Mouse (Mus musculus): Measurements from ENCODE around the gene 1190005I06Rik.

1190005I06Rik gene

GRCm38 (mm10) chr8:120618110-120618509, 29.3 kb downstream of the 1190005I06Rik start:
- DNase-seq, result peak; percentile 20 to 61

- DNase-seq, result no peak
Observed at GRCm38 (mm10) chr8:120616663-120617626, 30.5 kb downstream of the 1190005I06Rik start.

- DNase-seq, result no peak
Observed at GRCm38 (mm10) chr8:120614491-120614890, 32.9 kb downstream of the 1190005I06Rik start.

- no peak for DNase-seq
Observed at GRCm38 (mm10) chr8:120610824-120611223, 36.6 kb downstream of the 1190005I06Rik start.

GRCm38 (mm10) chr8:120607885-120608284, 39.5 kb downstream of the 1190005I06Rik start:
- DNase-seq, result peak; percentile 31 to 75

GRCm38 (mm10) chr8:120607460-120607859, 40.0 kb downstream of the 1190005I06Rik start:
- no peak for DNase-seq

GRCm38 (mm10) chr8:120602672-120603071, 44.8 kb downstream of the 1190005I06Rik start:
- no peak for DNase-seq

- DNase-seq, result peak; percentile 50 to 78
Observed at GRCm38 (mm10) chr8:120599504-120599903, 47.9 kb downstream of the 1190005I06Rik start.

- no peak for DNase-seq
Observed at GRCm38 (mm10) chr8:120598579-120598978, 48.9 kb downstream of the 1190005I06Rik start.

GRCm38 (mm10) chr8:120595963-120596362, 51.5 kb downstream of the 1190005I06Rik start:
- peak in 1 of 2 experiments; percentile 64 for DNase-seq

- no peak for DNase-seq
Observed at GRCm38 (mm10) chr8:120594571-120594970, 52.9 kb downstream of the 1190005I06Rik start.

- no peak for DNase-seq
Observed at GRCm38 (mm10) chr8:120591587-120592292, 55.7 kb downstream of the 1190005I06Rik start.

- no peak for DNase-seq
Observed at GRCm38 (mm10) chr8:120589921-120590320, 57.5 kb downstream of the 1190005I06Rik start.

- peak; percentile 98 for DNase-seq
Observed at GRCm38 (mm10) chr8:120588908-120589771, 58.3 kb downstream of the 1190005I06Rik start, which contains the start of gene Gins2. Gene Gins2 (minus strand): TSS chr8:120589304.

GRCm38 (mm10) chr8:120585521-120585920, 61.9 kb downstream of the 1190005I06Rik start:
- DNase-seq, result peak in 1 of 2 experiments; percentile 2

- no peak for DNase-seq
Observed at GRCm38 (mm10) chr8:120581811-120582210, 65.6 kb downstream of the 1190005I06Rik start.

GRCm38 (mm10) chr8:120581329-120581728, 66.1 kb downstream of the 1190005I06Rik start:
- no peak for DNase-seq

- no peak for DNase-seq
Observed at GRCm38 (mm10) chr8:120580336-120581000, 67.0 kb downstream of the 1190005I06Rik start.

GRCm38 (mm10) chr8:120577821-120578220, 69.6 kb downstream of the 1190005I06Rik start:
- no peak for DNase-seq

GRCm38 (mm10) chr8:120575801-120576200, 71.6 kb downstream of the 1190005I06Rik start:
- no peak for DNase-seq

GRCm38 (mm10) chr8:120574941-120575340, 72.5 kb downstream of the 1190005I06Rik start:
- DNase-seq, result no peak

- no peak for DNase-seq
Observed at GRCm38 (mm10) chr8:120573866-120574265, 73.6 kb downstream of the 1190005I06Rik start.
